Mouse (Mus musculus): ENCODE measurements around the gene Arrdc1. TPM values are rescaled to one million over a fixed set of nuclear protein-coding genes. Genes with fewer than 3 reads are reported as not detected.
A peak's percentile ranks its signal among the peaks of the same experiment; 100 is the strongest.
"Not testable (repeated sequence)": the region's sequence is repeated elsewhere in the genome, so short reads cannot be mapped to it uniquely, and the experiment has no call there.

Arrdc1 gene
- polyA plus RNA-seq (2015; fragmentation: Nextera tagmentation; extraction: Ambion mirVana), result 99.4 and 102 TPM in 2 replicates

DNA sequence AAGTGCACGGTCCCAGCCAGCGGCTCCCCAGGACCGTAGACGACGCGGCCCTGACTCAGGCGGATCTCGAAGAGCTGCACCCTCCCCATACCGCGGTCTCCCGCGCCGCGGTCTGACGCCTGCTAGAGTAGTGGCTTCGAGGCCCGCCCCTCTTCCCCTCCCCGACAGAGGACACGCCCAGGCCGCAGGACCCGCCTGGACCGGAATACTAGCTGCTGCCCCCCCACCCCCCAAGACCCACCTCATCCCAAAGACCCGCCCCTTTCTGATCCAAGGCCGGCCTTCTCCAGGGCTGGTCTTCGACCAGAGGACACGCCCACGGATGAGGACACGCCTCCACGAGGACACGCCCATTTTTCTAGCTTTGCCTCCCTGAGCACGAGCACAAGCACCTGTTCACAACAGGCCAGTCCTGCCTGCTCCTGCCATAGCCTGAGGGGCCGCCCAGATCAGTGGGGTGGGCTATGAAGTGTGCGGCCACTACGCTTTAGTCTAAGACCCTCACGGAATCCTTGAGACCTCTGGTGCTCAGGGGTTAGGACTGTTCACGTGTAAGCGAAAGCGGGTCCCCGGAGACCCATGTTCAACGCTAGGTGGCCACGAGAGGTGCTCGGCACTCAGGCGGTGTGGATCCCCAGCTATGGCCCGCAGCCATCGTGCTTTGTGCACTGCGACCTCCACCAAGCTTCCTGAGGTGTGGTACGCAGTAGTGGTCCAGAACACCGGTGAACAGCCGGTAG, at the start of gene Arrdc1:
TSS of gene Arrdc1 (minus strand) at position 196 of the 740 bp plus-strand sequence.
- Histone ChIP-seq H3K27ac (ENCODE audit: low read length) (peak within 1 kb of the TSS; percentile 97), H3K9me3 (ENCODE audit: control insufficient read depth, low read length) (no peaks in the 10 kb centered on the region), H3K9ac (ENCODE audit: low read depth, low read length) (peak within 1 kb of the TSS; percentile 90), H3K36me3 (ENCODE audit: control insufficient read depth, insufficient read depth, low read length) (no peaks in the 10 kb centered on the region), H3K4me3 (ENCODE audit: low read length) (peak within 1 kb of the TSS; percentile 81), H3K4me1 (ENCODE audit: control insufficient read depth, insufficient read depth, low read length) (peaks cover 7% of the 10 kb centered on the region; the same call in 1 of the 2 replicates), H3K27me3 (replicated peaks; ENCODE audit: control insufficient read depth, insufficient read depth, low read length) (no peaks in the 10 kb centered on the region), H3K4me2 (ENCODE audit: low read depth, low read length) (peak within 1 kb of the TSS; percentile 94)
- WGBS, result under 1% methylated on average over 49 of the region's 49 CpGs
- ATAC-seq, result peak; percentile 97

- ATAC-seq, result no peak
- H3K9me3 ChIP-seq (ENCODE audit: control insufficient read depth, low read length), result no peaks in the 10 kb centered on the region
- peaks cover 10% of the 10 kb centered on the region for H3K4me1 ChIP-seq (ENCODE audit: control insufficient read depth, insufficient read depth, low read length)
- H3K27me3 ChIP-seq (replicated peaks; ENCODE audit: control insufficient read depth, insufficient read depth, low read length), result no peaks in the 10 kb centered on the region
- no peaks in the 10 kb centered on the region; the same call in 1 of the 2 replicates for H3K36me3 ChIP-seq (ENCODE audit: control insufficient read depth, insufficient read depth, low read length)
- H3K4me2 ChIP-seq (ENCODE audit: low read depth, low read length), result no peak overlapping the region
- H3K9ac ChIP-seq (ENCODE audit: low read depth, low read length), result no peak overlapping the region
- WGBS, result 88% methylated on average over 5 of the region's 5 CpGs
- H3K4me3 ChIP-seq (ENCODE audit: low read length), result no peak overlapping the region
- no peak overlapping the region for H3K27ac ChIP-seq (ENCODE audit: low read length)
These were observed 41.9 kb upstream of the Arrdc1 start for GRCm38 (mm10) chr2:24976960-24977359.

GRCm38 (mm10) chr2:24975704-24976297, 40.7 kb upstream of the Arrdc1 start, which contains the start of gene Pnpla7:
TSS of gene Pnpla7 (plus strand) at chr2:24976033.
- H3K9me3 ChIP-seq (ENCODE audit: control insufficient read depth, low read length), result no peaks in the 10 kb centered on the region
- H3K4me2 ChIP-seq (ENCODE audit: low read depth, low read length), result peak within 1 kb of the TSS; percentile 95
- H3K9ac ChIP-seq (ENCODE audit: low read depth, low read length), result peak within 1 kb of the TSS; percentile 86
- peak within 1 kb of the TSS; percentile 94 for H3K27ac ChIP-seq (ENCODE audit: low read length)
- H3K27me3 ChIP-seq (replicated peaks; ENCODE audit: control insufficient read depth, insufficient read depth, low read length), result no peaks in the 10 kb centered on the region
- H3K36me3 ChIP-seq (ENCODE audit: control insufficient read depth, insufficient read depth, low read length), result no peaks in the 10 kb centered on the region; the same call in 1 of the 2 replicates
- peak within 1 kb of the TSS; percentile 84 for H3K4me3 ChIP-seq (ENCODE audit: low read length)
- ATAC-seq, result peak; percentile 73
- peaks cover 10% of the 10 kb centered on the region for H3K4me1 ChIP-seq (ENCODE audit: control insufficient read depth, insufficient read depth, low read length)
- WGBS, result under 1% methylated on average over 16 of the region's 16 CpGs

- Histone ChIP-seq H3K36me3 (ENCODE audit: control insufficient read depth, insufficient read depth, low read length) (no peaks in the 10 kb centered on the region; the same call in 1 of the 2 replicates), H3K9ac (ENCODE audit: low read depth, low read length) (peak within 1 kb of the TSS; percentile 86), H3K4me2 (ENCODE audit: low read depth, low read length) (peak within 1 kb of the TSS; percentile 95), H3K27ac (ENCODE audit: low read length) (peak within 1 kb of the TSS; percentile 94), H3K4me1 (ENCODE audit: control insufficient read depth, insufficient read depth, low read length) (peaks cover 10% of the 10 kb centered on the region), H3K27me3 (replicated peaks; ENCODE audit: control insufficient read depth, insufficient read depth, low read length) (no peaks in the 10 kb centered on the region), H3K4me3 (ENCODE audit: low read length) (peak within 1 kb of the TSS; percentile 84), H3K9me3 (ENCODE audit: control insufficient read depth, low read length) (no peaks in the 10 kb centered on the region)
- peak; percentile 99 for ATAC-seq
- WGBS, result under 1% methylated on average over 64 of the region's 64 CpGs
These were observed 40.1 kb upstream of the Arrdc1 start, which contains the start of gene Mrpl41 for GRCm38 (mm10) chr2:24974906-24975703. TSS of gene Mrpl41 (minus strand) at chr2:24975098.

- Histone ChIP-seq H3K27ac (ENCODE audit: low read length) (peak overlapping the region; percentile 84), H3K4me2 (ENCODE audit: low read depth, low read length) (peak overlapping the region; percentile 95), H3K4me1 (ENCODE audit: control insufficient read depth, insufficient read depth, low read length) (peaks cover 10% of the 10 kb centered on the region), H3K4me3 (ENCODE audit: low read length) (peak overlapping the region; percentile 84), H3K9ac (ENCODE audit: low read depth, low read length) (peak overlapping the region; percentile 86)
- not testable (repeated sequence) for H3K27me3 ChIP-seq (replicated peaks; ENCODE audit: control insufficient read depth, insufficient read depth, low read length); H3K36me3 ChIP-seq (ENCODE audit: control insufficient read depth, insufficient read depth, low read length); H3K9me3 ChIP-seq (ENCODE audit: control insufficient read depth, low read length); ATAC-seq
- WGBS, result under 1% methylated on average over 17 of the region's 17 CpGs
These were observed 39.4 kb upstream of the Arrdc1 start for GRCm38 (mm10) chr2:24974452-24974851.

- H3K36me3 ChIP-seq (ENCODE audit: control insufficient read depth, insufficient read depth, low read length), result peaks cover 4% of the 10 kb centered on the region; the same call in 1 of the 2 replicates
- no peaks in the 10 kb centered on the region for H3K9me3 ChIP-seq (ENCODE audit: control insufficient read depth, low read length)
- H3K9ac ChIP-seq (ENCODE audit: low read depth, low read length), result no peak overlapping the region
- H3K4me2 ChIP-seq (ENCODE audit: low read depth, low read length), result no peak overlapping the region
- H3K27me3 ChIP-seq (replicated peaks; ENCODE audit: control insufficient read depth, insufficient read depth, low read length), result no peaks in the 10 kb centered on the region
- no peak overlapping the region for H3K27ac ChIP-seq (ENCODE audit: low read length)
- ATAC-seq, result no peak
- H3K4me1 ChIP-seq (ENCODE audit: control insufficient read depth, insufficient read depth, low read length), result peaks cover 10% of the 10 kb centered on the region
- WGBS, result 86% methylated on average over 4 of the region's 4 CpGs
- H3K4me3 ChIP-seq (ENCODE audit: low read length), result no peak overlapping the region
These were observed 35.3 kb upstream of the Arrdc1 start for GRCm38 (mm10) chr2:24970386-24970785.

DNA sequence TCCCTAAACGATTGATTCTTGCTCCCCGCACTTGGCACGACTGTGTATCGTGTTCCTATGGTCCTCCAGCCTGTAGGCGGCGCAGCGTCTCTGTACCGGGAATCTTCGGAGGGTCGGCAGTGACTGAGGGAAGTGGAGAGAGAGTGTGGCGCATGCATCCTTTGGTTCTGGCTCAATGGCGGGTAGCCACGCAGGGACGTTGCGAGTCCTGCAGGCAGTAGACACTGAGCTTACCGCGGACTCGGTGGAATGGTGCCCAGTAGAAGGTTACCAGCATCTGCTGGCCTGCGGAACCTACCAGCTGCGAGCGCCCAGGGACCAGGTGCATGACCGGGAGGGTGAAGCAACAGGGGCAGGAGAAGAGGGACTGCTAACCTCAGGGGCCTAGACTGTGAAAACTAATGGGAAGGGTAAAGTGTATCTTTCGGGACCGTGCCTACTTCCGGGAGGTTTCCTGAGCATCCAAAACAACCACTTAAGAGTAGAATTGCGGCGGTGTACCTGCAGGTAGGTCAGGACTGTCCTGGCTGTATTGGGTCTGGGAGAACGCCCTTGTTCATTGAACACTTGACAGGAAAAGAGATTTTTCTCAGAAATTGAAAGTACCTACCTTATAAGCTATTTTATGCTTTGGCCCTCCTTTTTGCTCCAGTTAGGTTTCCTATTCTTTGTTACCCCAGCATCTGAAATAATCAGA, 27.4 kb upstream of the Arrdc1 start, which contains the start of gene Dph7:
TSS of gene Dph7 (plus strand) at position 97 of the 697 bp plus-strand sequence.
- Histone ChIP-seq H3K4me3 (ENCODE audit: low read length) (peak within 1 kb of the TSS; percentile 88), H3K4me2 (ENCODE audit: low read depth, low read length) (peak within 1 kb of the TSS; percentile 72), H3K9me3 (ENCODE audit: control insufficient read depth, low read length) (no peaks in the 10 kb centered on the region), H3K9ac (ENCODE audit: low read depth, low read length) (peak within 1 kb of the TSS; percentile 91), H3K27ac (ENCODE audit: low read length) (no peak within 1 kb of the TSS), H3K36me3 (ENCODE audit: control insufficient read depth, insufficient read depth, low read length) (peaks cover 12% of the 10 kb centered on the region), H3K27me3 (replicated peaks; ENCODE audit: control insufficient read depth, insufficient read depth, low read length) (no peaks in the 10 kb centered on the region), H3K4me1 (ENCODE audit: control insufficient read depth, insufficient read depth, low read length) (peaks cover 9% of the 10 kb centered on the region)
- WGBS, result under 1% methylated on average over 28 of the region's 28 CpGs
- peak; percentile 96 for ATAC-seq

DNA sequence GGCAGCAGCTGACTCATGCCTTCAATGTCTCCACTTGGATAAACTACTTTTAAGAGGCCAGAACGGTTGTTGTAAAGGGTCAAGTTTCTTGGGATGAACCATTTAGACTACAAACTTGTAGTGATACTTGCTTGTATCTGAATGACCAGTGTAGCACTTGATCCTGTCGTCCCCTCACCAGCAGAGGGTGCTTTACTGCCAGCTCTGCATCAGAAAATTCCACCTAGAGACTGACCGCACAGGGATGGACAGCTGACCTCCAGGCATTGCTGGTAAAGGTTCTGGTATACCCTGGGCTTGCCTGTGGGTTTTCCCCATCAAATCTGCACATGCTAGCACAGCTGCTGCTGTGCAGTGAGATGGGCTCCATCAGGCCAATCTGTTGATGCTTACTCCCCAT, 25.9 kb upstream of the Arrdc1 start:
- Histone ChIP-seq H3K4me3 (ENCODE audit: low read length) (no peak overlapping the region), H3K9ac (ENCODE audit: low read depth, low read length) (no peak overlapping the region), H3K4me2 (ENCODE audit: low read depth, low read length) (no peak overlapping the region), H3K9me3 (ENCODE audit: control insufficient read depth, low read length) (no peaks in the 10 kb centered on the region), H3K27me3 (replicated peaks; ENCODE audit: control insufficient read depth, insufficient read depth, low read length) (no peaks in the 10 kb centered on the region), H3K4me1 (ENCODE audit: control insufficient read depth, insufficient read depth, low read length) (peaks cover 9% of the 10 kb centered on the region), H3K27ac (ENCODE audit: low read length) (no peak overlapping the region), H3K36me3 (ENCODE audit: control insufficient read depth, insufficient read depth, low read length) (peaks cover 11% of the 10 kb centered on the region)
- ATAC-seq, result no peak
- WGBS, result 26% methylated on average over 3 of the region's 3 CpGs

Measured in intestine, embryonic 16.5 days (tissue).